ENCODE assay signal across 23 mouse cellular contexts in the genomic region with DNA sequence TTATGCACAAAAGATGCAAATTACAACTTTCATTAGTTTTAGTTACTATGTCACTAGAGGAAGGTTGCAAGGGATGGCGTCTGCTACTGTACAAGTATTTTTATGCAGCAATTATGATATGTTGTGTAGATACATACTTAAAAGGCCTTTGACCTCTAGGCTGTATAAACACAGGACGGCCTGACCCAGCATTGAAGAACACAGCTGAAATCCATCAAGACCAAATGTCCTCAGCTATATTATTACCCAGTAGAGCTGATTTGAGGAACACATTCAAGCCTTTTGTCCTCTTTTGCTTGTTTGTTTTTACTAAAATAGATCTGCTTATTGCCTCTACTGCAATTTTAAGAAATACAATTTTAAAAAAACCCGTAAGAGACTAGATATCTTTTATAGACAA.
"Had no signal": no experiment of that assay in that cellular context is flagged by ENCODE, and none has a peak within 500 bp of the region (broad histone marks: within the 10 kb centered on the region; RNA-seq: fewer than 3 reads in every experiment).

No protein-coding gene starts in this region.

- H3K27ac ChIP-seq: heart, adult 2 months; heart, embryonic 13.5 days; heart, embryonic 15.5 days; hindbrain, embryonic 13.5 days; hindbrain, embryonic 15.5 days; hindbrain, postnatal 0 days; limb, embryonic 13.5 days; limb, embryonic 15.5 days had no signal

- H3K9ac ChIP-seq: forebrain, postnatal 0 days; heart, embryonic 13.5 days; heart, embryonic 15.5 days; hindbrain, embryonic 13.5 days; hindbrain, embryonic 15.5 days; limb, embryonic 13.5 days; limb, embryonic 15.5 days had no signal

- ATAC-seq: forebrain, postnatal 0 days; hindbrain, postnatal 0 days; intestine, embryonic 16.5 days had no signal

- H3K4me1 ChIP-seq: heart, embryonic 15.5 days; hindbrain, embryonic 13.5 days; hindbrain, embryonic 15.5 days; limb, embryonic 13.5 days; limb, embryonic 15.5 days had no signal

- H3K27me3 ChIP-seq: heart, embryonic 13.5 days; heart, embryonic 15.5 days; hindbrain, embryonic 13.5 days; hindbrain, embryonic 15.5 days; limb, embryonic 13.5 days; limb, embryonic 15.5 days had no signal

- H3K4me2 ChIP-seq: heart, embryonic 11.5 days; heart, embryonic 13.5 days; heart, embryonic 15.5 days; hindbrain, embryonic 13.5 days; hindbrain, embryonic 15.5 days; limb, embryonic 13.5 days; limb, embryonic 15.5 days had no signal

- DNase-seq: forebrain, postnatal 0 days; gastrocnemius, postnatal 14 days; gastrocnemius, postnatal 36 days; heart, adult 11 months; heart, adult 2 months; heart, postnatal 14 days; heart, postnatal 36 days; kidney, adult 11 months; kidney, adult 2 months; kidney, postnatal 10 days; kidney, postnatal 25 days; layer of hippocampus, adult 9-11 months; layer of hippocampus, postnatal 36 days; left cerebral cortex, postnatal 4 days had no signal

- H3K36me3 ChIP-seq: heart, embryonic 13.5 days; heart, embryonic 15.5 days; hindbrain, embryonic 13.5 days; hindbrain, embryonic 15.5 days; limb, embryonic 13.5 days; limb, embryonic 15.5 days had no signal

- H3K4me3 ChIP-seq: heart, adult 2 months; heart, embryonic 13.5 days; heart, embryonic 15.5 days; hindbrain, embryonic 13.5 days; hindbrain, embryonic 15.5 days; limb, embryonic 13.5 days; limb, embryonic 15.5 days had no signal

- H3K9me3 ChIP-seq: heart, embryonic 13.5 days; heart, embryonic 15.5 days; hindbrain, embryonic 13.5 days; hindbrain, embryonic 15.5 days; limb, embryonic 13.5 days; limb, embryonic 15.5 days had no signal
